Mouse (Mus musculus): ENCODE results near the gene Ggcx. TPM values are rescaled to one million over a fixed set of nuclear protein-coding genes. Genes with fewer than 3 reads are reported as not detected.

The Ggcx gene
- polyA plus RNA-seq, 1 experiment: 7.6 TPM

GRCm38 (mm10) chr6:72378510-72379234 is 35.4 kb upstream of the Ggcx start:
- no peak overlapping the region for H3K4me3 ChIP-seq (ENCODE audit: extremely low read depth, insufficient read depth, insufficient read length)

GRCm38 (mm10) chr6:72379377-72380130 is 34.6 kb upstream of the Ggcx start:
- H3K4me1 ChIP-seq (ENCODE audit: control insufficient read depth, insufficient read depth, insufficient read length): peaks cover 8% of the 10 kb centered on the region
- no peak for TF ChIP-seq POLR2A (IDR thresholded peaks at IDR 0.05; ENCODE audit: low read depth, low read length)
- no peak for TF ChIP-seq CTCF (IDR thresholded peaks at IDR 0.05; ENCODE audit: extremely low read depth, insufficient read depth, insufficient read length, insufficient replicate concordance)
- H3K27ac ChIP-seq (ENCODE audit: insufficient read depth, low read length): peak overlapping the region; percentile 86
- H3K4me3 ChIP-seq (ENCODE audit: extremely low read depth, insufficient read depth, insufficient read length): peak overlapping the region; percentile 80
- no peaks in the 10 kb centered on the region for H3K27me3 ChIP-seq (ENCODE audit: control insufficient read depth, insufficient read depth, low read length)
- WGBS: 30% methylated on average over 7 of the region's 7 CpGs
- DNase-seq (ENCODE audit: low read depth in 1 of 2, low spot score in 2 of 2): no peak
- H3K36me3 ChIP-seq (ENCODE audit: control insufficient read depth, insufficient read depth, low read length): no peaks in the 10 kb centered on the region

More at GRCm38 (mm10) chr6:72378510-72379234, 35.4 kb upstream of the Ggcx start:
- no peaks in the 10 kb centered on the region for H3K27me3 ChIP-seq (ENCODE audit: control insufficient read depth, insufficient read depth, low read length)
- no peaks in the 10 kb centered on the region for H3K36me3 ChIP-seq (ENCODE audit: control insufficient read depth, insufficient read depth, low read length)
- TF ChIP-seq CTCF (IDR thresholded peaks at IDR 0.05; ENCODE audit: extremely low read depth, insufficient read depth, insufficient read length, insufficient replicate concordance) (no peak), POLR2A (IDR thresholded peaks at IDR 0.05; ENCODE audit: low read depth, low read length) (no peak)
- 72% methylated on average over 8 of the region's 8 CpGs for WGBS
- no peak overlapping the region for H3K27ac ChIP-seq (ENCODE audit: insufficient read depth, low read length)
- DNase-seq (ENCODE audit: low read depth in 1 of 2, low spot score in 2 of 2): no peak
- peaks cover 8% of the 10 kb centered on the region for H3K4me1 ChIP-seq (ENCODE audit: control insufficient read depth, insufficient read depth, insufficient read length)

- peak; percentile 72 to 92 for DNase-seq (ENCODE audit: low read depth in 1 of 2, low spot score in 2 of 2)
- peak within 1 kb of the TSS; percentile 86 for H3K27ac ChIP-seq (ENCODE audit: insufficient read depth, low read length)
- H3K4me1 ChIP-seq (ENCODE audit: control insufficient read depth, insufficient read depth, insufficient read length): peaks cover 3% of the 10 kb centered on the region
Observed at GRCm38 (mm10) chr6:72380131-72380770, 33.9 kb upstream of the Ggcx start, which contains the start of gene Vamp5. Gene Vamp5 (minus strand): TSS chr6:72380468.

GRCm38 (mm10) chr6:72382494-72382893 is 31.6 kb upstream of the Ggcx start:
- DNase-seq (ENCODE audit: low read depth in 1 of 2, low spot score in 2 of 2): no peak
- H3K27me3 ChIP-seq (ENCODE audit: control insufficient read depth, insufficient read depth, low read length): no peaks in the 10 kb centered on the region
- TF ChIP-seq CTCF (IDR thresholded peaks at IDR 0.05; ENCODE audit: extremely low read depth, insufficient read depth, insufficient read length, insufficient replicate concordance) (no peak), POLR2A (IDR thresholded peaks at IDR 0.05; ENCODE audit: low read depth, low read length) (no peak)
- peak overlapping the region; percentile 30; the same call in 1 of the 2 replicates for H3K27ac ChIP-seq (ENCODE audit: insufficient read depth, low read length)
- H3K36me3 ChIP-seq (ENCODE audit: control insufficient read depth, insufficient read depth, low read length): peaks cover 6% of the 10 kb centered on the region
- H3K4me3 ChIP-seq (ENCODE audit: extremely low read depth, insufficient read depth, insufficient read length): no peak overlapping the region
- H3K4me1 ChIP-seq (ENCODE audit: control insufficient read depth, insufficient read depth, insufficient read length): no peaks in the 10 kb centered on the region; the same call in 1 of the 2 replicates
- 60% methylated on average over 6 of the region's 6 CpGs for WGBS

More at GRCm38 (mm10) chr6:72380131-72380770, 33.9 kb upstream of the Ggcx start, which contains the start of gene Vamp5:
- Histone ChIP-seq H3K4me3 (ENCODE audit: extremely low read depth, insufficient read depth, insufficient read length) (peak within 1 kb of the TSS; percentile 80), H3K36me3 (ENCODE audit: control insufficient read depth, insufficient read depth, low read length) (peaks cover 4% of the 10 kb centered on the region), H3K27me3 (ENCODE audit: control insufficient read depth, insufficient read depth, low read length) (no peaks in the 10 kb centered on the region)
- 1% methylated on average over 48 of the region's 49 CpGs for WGBS
- no peak; the same call in 1 of the 2 replicates for TF ChIP-seq POLR2A (IDR thresholded peaks at IDR 0.05; ENCODE audit: low read depth, low read length)
- peak; percentile 48; the same call in 1 of the 2 replicates for TF ChIP-seq CTCF (IDR thresholded peaks at IDR 0.05; ENCODE audit: extremely low read depth, insufficient read depth, insufficient read length, insufficient replicate concordance)

- 86% methylated on average over 6 of the region's 6 CpGs for WGBS
- DNase-seq (ENCODE audit: low read depth in 1 of 2, low spot score in 2 of 2): no peak
- peaks cover 10% of the 10 kb centered on the region for H3K36me3 ChIP-seq (ENCODE audit: control insufficient read depth, insufficient read depth, low read length)
- H3K27me3 ChIP-seq (ENCODE audit: control insufficient read depth, insufficient read depth, low read length): no peaks in the 10 kb centered on the region
- no peak overlapping the region for H3K4me3 ChIP-seq (ENCODE audit: extremely low read depth, insufficient read depth, insufficient read length)
- H3K4me1 ChIP-seq (ENCODE audit: control insufficient read depth, insufficient read depth, insufficient read length): peaks cover 6% of the 10 kb centered on the region; the same call in 1 of the 2 replicates
- no peak for TF ChIP-seq CTCF (IDR thresholded peaks at IDR 0.05; ENCODE audit: extremely low read depth, insufficient read depth, insufficient read length, insufficient replicate concordance)
- TF ChIP-seq POLR2A (IDR thresholded peaks at IDR 0.05; ENCODE audit: low read depth, low read length): no peak
- 0 out of 2 replicates have a peak overlapping the region, but pooled peaks have one; percentile 30 for H3K27ac ChIP-seq (ENCODE audit: insufficient read depth, low read length)
Observed at GRCm38 (mm10) chr6:72383142-72383820, 30.8 kb upstream of the Ggcx start.

- H3K27ac ChIP-seq (ENCODE audit: insufficient read depth, low read length): no peak overlapping the region
- H3K36me3 ChIP-seq (ENCODE audit: control insufficient read depth, insufficient read depth, low read length): peaks cover 11% of the 10 kb centered on the region
- no peaks in the 10 kb centered on the region for H3K27me3 ChIP-seq (ENCODE audit: control insufficient read depth, insufficient read depth, low read length)
- DNase-seq (ENCODE audit: low read depth in 1 of 2, low spot score in 2 of 2): no peak
- H3K4me1 ChIP-seq (ENCODE audit: control insufficient read depth, insufficient read depth, insufficient read length): peaks cover 10% of the 10 kb centered on the region; the same call in 1 of the 2 replicates
- WGBS: 83% methylated on average over 7 of the region's 7 CpGs
- TF ChIP-seq CTCF (IDR thresholded peaks at IDR 0.05; ENCODE audit: extremely low read depth, insufficient read depth, insufficient read length, insufficient replicate concordance): no peak
- H3K4me3 ChIP-seq (ENCODE audit: extremely low read depth, insufficient read depth, insufficient read length): no peak overlapping the region
Observed at GRCm38 (mm10) chr6:72383952-72384351, 30.2 kb upstream of the Ggcx start.
